Mouse (Mus musculus) heart, adult 2 months (tissue): ENCODE results near the gene Nat8f5.
"Not testable (repeated sequence)": the region's sequence is repeated elsewhere in the genome, so short reads cannot be mapped to it uniquely, and the experiment has no call there.

ENCODE experiments used
- CTCF ChIP-seq: fragments of 200-600 bp; IDR thresholded peaks from 2 replicates; pipeline ENCODE4 v1.8.1; 2022; ENCODE audit warnings: antibody characterized with exemption, mild to moderate bottlenecking, moderate library complexity
- EP300 ChIP-seq: fragments of 200-500 bp; IDR thresholded peaks from 2 replicates; pipeline ENCODE4 v1.6.1; 2011; ENCODE audit warnings: low read depth, low read length, control low read depth; ENCODE audit not compliant: insufficient read depth

DNA sequence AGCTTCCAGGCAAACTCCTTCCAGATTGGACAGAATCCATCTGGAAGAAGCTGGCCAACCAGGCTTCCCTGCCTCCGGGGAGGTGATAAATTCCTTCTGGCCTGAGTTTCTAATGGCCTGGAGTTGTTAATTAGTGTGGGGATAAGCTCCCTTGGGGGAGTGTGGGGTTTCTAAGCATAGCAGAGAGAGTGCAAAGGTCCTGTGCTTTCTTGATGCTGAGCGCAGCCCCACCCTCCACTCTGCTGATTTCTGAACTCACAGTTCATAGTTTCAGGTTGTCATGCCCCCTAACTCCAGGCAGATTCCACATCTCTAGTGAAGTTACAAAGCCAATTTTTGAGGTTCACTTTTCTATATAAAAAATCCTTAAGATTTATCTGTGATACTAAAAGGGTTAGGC is 14.3 kb upstream of the Nat8f5 start:
- not testable (repeated sequence) for TF ChIP-seq CTCF, EP300
